ENCODE assay signal across 8 mouse cellular contexts in genomic region chr1:170868905-170869283, GRCm38 (mm10). TPM values are rescaled to one million over a fixed set of nuclear protein-coding genes. Genes with fewer than 3 reads are reported as not detected.
DNase-seq lines count a peak whose midpoint lies in the region; ATAC-seq and TF ChIP-seq lines count a peak whose summit lies in the region.

No protein-coding gene starts in this region.

- DNase-seq in kidney, adult 2 months = no peak
- no peak for DNase-seq in kidney, postnatal 14 days
- DNase-seq in hindbrain, embryonic 14.5 days (ENCODE audit: low spot score) = no peak
- DNase-seq in midbrain, embryonic 14.5 days = no peak
- no peak for DNase-seq in right cerebral cortex, postnatal 10 days (ENCODE audit: low spot score in 2 of 2)
- no peak for DNase-seq in layer of hippocampus, postnatal 10 days (ENCODE audit: low spot score in 2 of 2)
- no peak for DNase-seq in right cerebral cortex, postnatal 25 days

- H3K9me3 ChIP-seq in hindbrain, embryonic 14.5 days (ENCODE audit: control insufficient read depth, low read length) = no peaks in the 10 kb centered on the region
- no peaks in the 10 kb centered on the region for H3K9me3 ChIP-seq in midbrain, embryonic 14.5 days (ENCODE audit: control insufficient read depth, low read length)

- TF ChIP-seq POLR2A in kidney, adult 2 months (IDR thresholded peaks at IDR 0.05; ENCODE audit: low read depth, low read length) = no peak
- TF ChIP-seq POLR2A in bone marrow macrophage, adult 2 months (IDR thresholded peaks at IDR 0.05; ENCODE audit: borderline replicate concordance, low read depth, low read length) = no peak

- peaks cover 4% of the 10 kb centered on the region; the same call in 1 of the 2 replicates for H3K4me1 ChIP-seq in kidney, adult 2 months (ENCODE audit: control insufficient read depth, insufficient read depth, low read length)
- peaks cover 11% of the 10 kb centered on the region for H3K4me1 ChIP-seq in bone marrow macrophage, adult 2 months (ENCODE audit: control insufficient read depth, insufficient read depth, low read length)
- H3K4me1 ChIP-seq in hindbrain, embryonic 14.5 days (replicated peaks; ENCODE audit: control insufficient read depth, insufficient read depth, low read length) = peaks cover 9% of the 10 kb centered on the region
- peaks cover 8% of the 10 kb centered on the region for H3K4me1 ChIP-seq in midbrain, embryonic 14.5 days (ENCODE audit: control insufficient read depth, insufficient read depth, low read length)

- WGBS in kidney, adult 2 months = 13% methylated on average over 14 of the region's 14 CpGs
- 21% methylated on average over 14 of the region's 14 CpGs for WGBS in hindbrain, embryonic 14.5 days
- WGBS in midbrain, embryonic 14.5 days = 20% methylated on average over 14 of the region's 14 CpGs

- peak overlapping the region; percentile 74 for H3K4me3 ChIP-seq in kidney, adult 2 months (ENCODE audit: insufficient read depth, low read depth, low read length)
- H3K4me3 ChIP-seq in bone marrow macrophage, adult 2 months (ENCODE audit: insufficient read depth, low read length) = peak overlapping the region; percentile 84
- H3K4me3 ChIP-seq in hindbrain, embryonic 14.5 days (replicated peaks; ENCODE audit: low read length) = peak overlapping the region; percentile 83
- peak overlapping the region; percentile 63 for H3K4me3 ChIP-seq in midbrain, embryonic 14.5 days (replicated peaks; ENCODE audit: low read depth, low read length)

- ATAC-seq in hindbrain, embryonic 14.5 days (ENCODE audit: low FRiP score) = 0 out of 2 replicates have a peak, but pooled peaks have one; percentile 25
- no peak for ATAC-seq in midbrain, embryonic 14.5 days (ENCODE audit: low FRiP score, low TSS enrichment)

- peak overlapping the region; percentile 72 for H3K9ac ChIP-seq in hindbrain, embryonic 14.5 days
- H3K9ac ChIP-seq in midbrain, embryonic 14.5 days (replicated peaks; ENCODE audit: low read length) = peak overlapping the region; percentile 52; the same call in 1 of the 2 replicates

- H3K27me3 ChIP-seq in kidney, adult 2 months (replicated peaks; ENCODE audit: control insufficient read depth, insufficient read depth, low read length) = no peaks in the 10 kb centered on the region
- no peaks in the 10 kb centered on the region for H3K27me3 ChIP-seq in hindbrain, embryonic 14.5 days (ENCODE audit: control insufficient read depth, insufficient read depth, low read length)
- no peaks in the 10 kb centered on the region for H3K27me3 ChIP-seq in midbrain, embryonic 14.5 days (ENCODE audit: control insufficient read depth, insufficient read depth, low read length)

- TF ChIP-seq CTCF in kidney, adult 2 months (conservative IDR thresholded peaks at IDR 0.05; ENCODE audit: insufficient read depth, insufficient read length, low read depth, low read length) = no peak
- no peak for TF ChIP-seq CTCF in bone marrow macrophage, adult 2 months (IDR thresholded peaks at IDR 0.05; ENCODE audit: low read depth, low read length)

- no peak overlapping the region for H3K27ac ChIP-seq in kidney, adult 2 months (ENCODE audit: insufficient read depth, low read depth, low read length)
- H3K27ac ChIP-seq in bone marrow macrophage, adult 2 months (ENCODE audit: insufficient read depth, low read depth, low read length) = no peak overlapping the region
- peak overlapping the region; percentile 50; the same call in 1 of the 2 replicates for H3K27ac ChIP-seq in hindbrain, embryonic 14.5 days
- 0 out of 2 replicates have a peak overlapping the region, but pooled peaks have one; percentile 28 for H3K27ac ChIP-seq in midbrain, embryonic 14.5 days (replicated peaks; ENCODE audit: low read depth, low read length)

- peak overlapping the region; percentile 83 for H3K4me2 ChIP-seq in hindbrain, embryonic 14.5 days (replicated peaks)
- peak overlapping the region; percentile 74 for H3K4me2 ChIP-seq in midbrain, embryonic 14.5 days (ENCODE audit: low read length)

- no peaks in the 10 kb centered on the region for H3K36me3 ChIP-seq in kidney, adult 2 months (ENCODE audit: control insufficient read depth, insufficient read depth, low read length)
- peaks cover 13% of the 10 kb centered on the region for H3K36me3 ChIP-seq in hindbrain, embryonic 14.5 days (replicated peaks; ENCODE audit: control insufficient read depth, insufficient read depth)
- peaks cover 7% of the 10 kb centered on the region for H3K36me3 ChIP-seq in midbrain, embryonic 14.5 days (ENCODE audit: control insufficient read depth, insufficient read depth, low read length)

RNA-seq across cellular contexts. Expression of gene Atf6, which starts 1.3 kb away (rescaled TPM):
- polyA plus RNA-seq in kidney, adult 2 months (2012; rRNA removed) = 15.4 and 16.4 TPM in 2 replicates
- polyA plus RNA-seq in bone marrow macrophage, adult 2 months (2012; ENCODE audit: insufficient read depth, insufficient read length, missing spikeins) = 36.4 and 43.1 TPM in 2 replicates
- polyA plus RNA-seq in hindbrain, embryonic 14.5 days (2014; fragmentation: Nextera tagmentation; extraction: Ambion mirVana) = 9.9 and 10.9 TPM in 2 replicates
- 7.8 and 12.0 TPM in 2 replicates for polyA plus RNA-seq in midbrain, embryonic 14.5 days (2014; fragmentation: Nextera tagmentation; extraction: Ambion mirVana)
- total RNA-seq in layer of hippocampus, postnatal 10 days (2021) = 10 to 100 TPM; 22.6 to 23.1 TPM

RNA-seq across cellular contexts. Expression of gene Gm26620, which starts 16.0 kb away (rescaled TPM):
- 0.75 and 1.8 TPM in 2 replicates for polyA plus RNA-seq in kidney, adult 2 months (2012; rRNA removed)
- not detected in 2 replicates for polyA plus RNA-seq in bone marrow macrophage, adult 2 months (2012; ENCODE audit: insufficient read depth, insufficient read length, missing spikeins)
- polyA plus RNA-seq in hindbrain, embryonic 14.5 days (2014; fragmentation: Nextera tagmentation; extraction: Ambion mirVana) = 0.48 and 0.56 TPM in 2 replicates
- 0.90 and 0.95 TPM in 2 replicates for polyA plus RNA-seq in midbrain, embryonic 14.5 days (2014; fragmentation: Nextera tagmentation; extraction: Ambion mirVana)
- total RNA-seq in layer of hippocampus, postnatal 10 days (2021) = under 1 TPM; 0.62 to 0.87 TPM

RNA-seq across cellular contexts. Expression of gene Dusp12, which starts 16.4 kb away (rescaled TPM):
- 13.8 and 18.8 TPM in 2 replicates for polyA plus RNA-seq in kidney, adult 2 months (2012; rRNA removed)
- 11.2 and 16.8 TPM in 2 replicates for polyA plus RNA-seq in bone marrow macrophage, adult 2 months (2012; ENCODE audit: insufficient read depth, insufficient read length, missing spikeins)
- polyA plus RNA-seq in hindbrain, embryonic 14.5 days (2014; fragmentation: Nextera tagmentation; extraction: Ambion mirVana) = 41.2 and 45.9 TPM in 2 replicates
- polyA plus RNA-seq in midbrain, embryonic 14.5 days (2014; fragmentation: Nextera tagmentation; extraction: Ambion mirVana) = 40.9 and 44.0 TPM in 2 replicates
- total RNA-seq in layer of hippocampus, postnatal 10 days (2021) = 10 to 100 TPM; 15.5 to 16.3 TPM

RNA-seq across cellular contexts. Expression of gene Fcrlb, which starts 43.8 kb away (rescaled TPM):
- polyA plus RNA-seq in kidney, adult 2 months (2012; rRNA removed) = 0.31 and 0.54 TPM in 2 replicates
- 0.63 TPM in 1 of 2 replicates, not detected in the other for polyA plus RNA-seq in bone marrow macrophage, adult 2 months (2012; ENCODE audit: insufficient read depth, insufficient read length, missing spikeins)
- polyA plus RNA-seq in hindbrain, embryonic 14.5 days (2014; fragmentation: Nextera tagmentation; extraction: Ambion mirVana) = 0.75 and 1.1 TPM in 2 replicates
- polyA plus RNA-seq in midbrain, embryonic 14.5 days (2014; fragmentation: Nextera tagmentation; extraction: Ambion mirVana) = 0.34 and 0.71 TPM in 2 replicates
- total RNA-seq in layer of hippocampus, postnatal 10 days (2021) = under 1 TPM; 0.51 to 0.66 TPM

RNA-seq across cellular contexts. Expression of gene Fcrla, which starts 58.5 kb away (rescaled TPM):
- 0.71 and 6.4 TPM in 2 replicates for polyA plus RNA-seq in kidney, adult 2 months (2012; rRNA removed)
- 0.84 TPM in 1 of 2 replicates, not detected in the other for polyA plus RNA-seq in bone marrow macrophage, adult 2 months (2012; ENCODE audit: insufficient read depth, insufficient read length, missing spikeins)
- polyA plus RNA-seq in hindbrain, embryonic 14.5 days (2014; fragmentation: Nextera tagmentation; extraction: Ambion mirVana) = not detected in 2 replicates
- polyA plus RNA-seq in midbrain, embryonic 14.5 days (2014; fragmentation: Nextera tagmentation; extraction: Ambion mirVana) = not detected in 2 replicates
- not detected for total RNA-seq in layer of hippocampus, postnatal 10 days (2021)

Comparison
In these comparisons a context has a peak if more than half of its experiments do, and no peak if none do; other contexts are left out.
1. H3K27ac ChIP-seq: peak in hindbrain, embryonic 14.5 days (single experiment) and midbrain, embryonic 14.5 days (single experiment); none in kidney, adult 2 months (single experiment) and bone marrow macrophage, adult 2 months (single experiment).
2. Peak in every context shown above with its lines, with median percentiles within 50 percentile points of each other: H3K4me3 ChIP-seq.